Mouse (Mus musculus) CH12.LX (cell line): ENCODE measurements around the gene Bloc1s6.

Source experiments
- CTCF ChIP-seq, 2 experiments: IDR thresholded peaks in 1 of 2; conservative IDR thresholded peaks in 1 of 2; 2 replicates each; pipeline ENCODE4 v1.5.1; 2011 to 2012; ENCODE audit warnings: low read depth in 2 of 2, low read length in 2 of 2, improper control_type of control experiment in 1 of 2, inconsistent platforms in 1 of 2, mild to moderate bottlenecking in 1 of 2, moderate library complexity in 1 of 2
- E2F4 ChIP-seq: IDR thresholded peaks from 2 replicates; pipeline ENCODE4 v1.6.1; 2011; ENCODE audit warnings: low read depth, low read length, improper control_type of control experiment; ENCODE audit not compliant: insufficient replicate concordance
- EP300 ChIP-seq: IDR thresholded peaks from 2 replicates; pipeline ENCODE4 v1.6.1; 2011; ENCODE audit warnings: low read length, improper control_type of control experiment
- ETS1 ChIP-seq: conservative IDR thresholded peaks from 2 replicates; pipeline ENCODE4 v1.6.1; 2012; ENCODE audit warnings: low read depth, mild to moderate bottlenecking, inconsistent platforms, low read length, improper control_type of control experiment, moderate library complexity
- IRF4 ChIP-seq: IDR thresholded peaks from 2 replicates; pipeline ENCODE4 v1.6.1; 2014; ENCODE audit warnings: low read depth, mild to moderate bottlenecking, inconsistent platforms, low read length, improper control_type of control experiment
- MAX ChIP-seq: IDR thresholded peaks from 2 replicates; pipeline ENCODE4 v1.6.1; 2011; ENCODE audit warnings: low read length, improper control_type of control experiment
- POLR2A ChIP-seq: IDR thresholded peaks from 2 replicates; pipeline ENCODE4 v1.6.1; 2011; ENCODE audit warnings: low read depth, mild to moderate bottlenecking, improper control_type of control experiment, low read length
- POLR2AphosphoS2 ChIP-seq: IDR thresholded peaks from 2 replicates; pipeline ENCODE4 v1.6.1; 2011; ENCODE audit warnings: low read depth, low read length, improper control_type of control experiment
- SIN3A ChIP-seq: IDR thresholded peaks from 2 replicates; pipeline ENCODE4 v1.6.1; 2012; ENCODE audit warnings: low read length, improper control_type of control experiment, inconsistent platforms
- TCF12 ChIP-seq: IDR thresholded peaks from 2 replicates; pipeline ENCODE4 v1.6.1; 2014; ENCODE audit warnings: low read depth, mild to moderate bottlenecking, inconsistent platforms, low read length, improper control_type of control experiment
- USF2 ChIP-seq: conservative IDR thresholded peaks from 2 replicates; pipeline ENCODE4 v1.6.1; 2011; ENCODE audit warnings: low read depth, low read length, improper control_type of control experiment
- ZNF384 ChIP-seq: IDR thresholded peaks from 2 replicates; pipeline ENCODE4 v1.6.1; 2012; ENCODE audit warnings: low read depth, low read length, improper control_type of control experiment, inconsistent platforms

GRCm38 (mm10) chr2:122725604-122726003, 12.7 kb upstream of the Bloc1s6 start:
- TF ChIP-seq ZNF384 (no peak), MAX (no peak), POLR2A (no peak), E2F4 (no peak), POLR2AphosphoS2 (no peak), CTCF (conservative IDR thresholded peaks at IDR 0.05 in 1 of 2, IDR thresholded peaks at IDR 0.05 in 1 of 2; ENCODE audit: low read depth in 2 of 2, low read length in 2 of 2) (peak; percentile 79 to 87), EP300 (no peak), SIN3A (no peak), ETS1 (no peak), TCF12 (no peak), IRF4 (no peak), USF2 (no peak)
